Mouse (Mus musculus): ENCODE results near the gene Clasp1. TPM values are rescaled to one million over a fixed set of nuclear protein-coding genes. Genes with fewer than 3 reads are reported as not detected.

The Clasp1 gene
- polyA plus RNA-seq, 1 experiment = 10.9 TPM

DNA sequence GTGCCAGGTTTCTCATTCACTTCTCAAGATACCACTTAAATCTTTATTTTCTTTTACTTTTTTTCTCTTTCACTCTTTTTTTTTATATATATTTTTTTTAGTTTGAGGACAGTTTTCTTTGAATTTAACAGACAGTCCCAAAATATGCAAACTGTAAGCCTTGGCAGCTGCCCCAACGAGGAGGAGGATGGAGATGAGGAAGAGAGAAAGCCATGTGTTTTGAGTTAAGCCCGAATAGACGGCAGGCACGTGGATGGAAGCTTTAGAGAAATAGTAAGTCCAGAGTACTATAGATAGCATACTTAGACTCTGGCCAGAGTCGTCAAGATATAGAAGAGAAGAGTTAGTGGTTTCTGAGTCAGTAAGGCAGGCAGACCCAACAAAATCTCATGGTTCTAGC lies 11.1 kb upstream of the Clasp1 start:
- no peaks in the 10 kb centered on the region for H3K4me1 ChIP-seq (ENCODE audit: control insufficient read depth, insufficient read depth, insufficient read length, low read length)
- 62% methylated on average over 5 of the region's 5 CpGs for WGBS
- no peaks in the 10 kb centered on the region for H3K36me3 ChIP-seq (ENCODE audit: control insufficient read depth, insufficient read depth, low read length)
- no peaks in the 10 kb centered on the region for H3K27me3 ChIP-seq (ENCODE audit: control insufficient read depth, insufficient read depth, low read length)
- H3K4me3 ChIP-seq (ENCODE audit: low read depth, low read length) = no peak overlapping the region
- no peak for TF ChIP-seq CTCF (IDR thresholded peaks at IDR 0.05; ENCODE audit: extremely low read depth, insufficient read length, insufficient replicate concordance, low read depth, low read length)
- TF ChIP-seq POLR2A (IDR thresholded peaks at IDR 0.05; ENCODE audit: low read depth, low read length) = no peak
- H3K27ac ChIP-seq (ENCODE audit: insufficient read depth, low read depth, low read length) = no peak overlapping the region

DNA sequence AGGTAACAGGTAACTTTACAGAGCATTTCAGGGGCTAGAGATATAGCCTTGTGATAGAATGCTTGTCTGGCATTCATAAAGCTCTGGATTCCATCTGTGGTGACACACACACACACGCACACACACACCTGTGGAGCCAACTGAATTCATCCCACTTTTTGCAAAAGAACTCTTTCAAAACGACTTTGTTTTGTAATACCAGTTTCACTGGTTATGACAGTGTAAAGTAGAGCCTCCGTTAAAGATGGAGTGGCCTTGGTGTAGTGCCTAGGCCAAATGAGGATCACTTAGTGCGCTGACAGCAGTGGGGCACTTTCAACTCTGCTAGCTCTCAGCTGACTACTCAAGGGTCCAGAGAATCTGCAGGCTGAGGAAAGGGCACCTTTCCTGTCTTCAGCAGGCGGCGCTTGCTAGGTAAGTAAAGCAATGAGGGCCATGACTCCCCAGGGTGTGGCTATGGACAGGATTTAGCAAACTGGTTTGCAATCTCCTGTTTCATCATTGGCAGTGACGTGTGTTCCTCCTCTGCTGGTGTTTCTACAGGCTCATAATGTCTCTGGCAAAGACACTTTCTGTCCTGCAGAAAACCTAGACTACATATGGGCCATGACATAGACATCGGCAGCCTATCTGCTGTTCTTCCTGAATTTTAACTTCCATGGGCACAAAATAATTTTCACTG lies 8.6 kb upstream of the Clasp1 start:
- Histone ChIP-seq H3K4me1 (ENCODE audit: control insufficient read depth, insufficient read depth, insufficient read length, low read length) (no peaks in the 10 kb centered on the region), H3K27ac (ENCODE audit: insufficient read depth, low read depth, low read length) (no peak overlapping the region), H3K36me3 (ENCODE audit: control insufficient read depth, insufficient read depth, low read length) (no peaks in the 10 kb centered on the region), H3K27me3 (ENCODE audit: control insufficient read depth, insufficient read depth, low read length) (no peaks in the 10 kb centered on the region), H3K4me3 (ENCODE audit: low read depth, low read length) (no peak overlapping the region)
- WGBS = 72% methylated on average over 8 of the region's 8 CpGs
- TF ChIP-seq POLR2A (IDR thresholded peaks at IDR 0.05; ENCODE audit: low read depth, low read length) (no peak), CTCF (IDR thresholded peaks at IDR 0.05; ENCODE audit: extremely low read depth, insufficient read length, insufficient replicate concordance, low read depth, low read length) (no peak)

DNA sequence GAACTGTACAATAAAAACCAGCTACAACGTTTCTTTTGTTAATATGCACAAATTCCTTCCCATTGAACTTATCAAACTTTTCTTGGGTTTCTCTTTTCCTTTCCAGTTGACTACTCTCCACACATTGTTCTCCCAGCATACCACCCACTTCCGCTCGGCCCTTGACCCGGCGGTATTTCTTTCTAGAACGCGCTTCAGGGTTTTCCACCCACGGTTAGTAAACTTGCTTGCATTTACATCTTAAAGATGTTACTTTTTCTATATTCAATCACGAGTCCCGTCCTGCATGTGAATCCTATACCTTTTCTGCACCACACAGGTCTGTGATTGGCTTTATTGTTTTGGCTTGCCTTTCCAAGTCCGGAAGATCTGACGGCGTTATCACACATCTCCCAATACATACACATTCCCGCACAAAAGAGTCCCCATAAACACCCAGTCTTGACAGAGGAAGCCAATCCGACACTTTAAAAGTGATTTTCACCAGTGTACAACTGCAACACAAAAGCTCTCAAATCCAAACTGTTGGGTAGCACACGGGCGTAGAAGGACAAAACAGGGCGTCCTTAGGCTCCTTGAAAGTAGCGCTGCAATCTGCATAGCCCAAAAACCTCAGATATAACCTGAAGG lies 616 bp upstream of the Clasp1 start:
- TF ChIP-seq POLR2A (IDR thresholded peaks at IDR 0.05; ENCODE audit: low read depth, low read length) (no peak), CTCF (IDR thresholded peaks at IDR 0.05; ENCODE audit: extremely low read depth, insufficient read length, insufficient replicate concordance, low read depth, low read length) (no peak)
- peak overlapping the region; percentile 95 for H3K27ac ChIP-seq (ENCODE audit: insufficient read depth, low read depth, low read length)
- no peaks in the 10 kb centered on the region for H3K36me3 ChIP-seq (ENCODE audit: control insufficient read depth, insufficient read depth, low read length)
- H3K4me3 ChIP-seq (ENCODE audit: low read depth, low read length) = peak overlapping the region; percentile 89
- no peaks in the 10 kb centered on the region for H3K27me3 ChIP-seq (ENCODE audit: control insufficient read depth, insufficient read depth, low read length)
- no peaks in the 10 kb centered on the region; the same call in 1 of the 2 replicates for H3K4me1 ChIP-seq (ENCODE audit: control insufficient read depth, insufficient read depth, insufficient read length, low read length)
- WGBS = under 1% methylated on average over 19 of the region's 19 CpGs

DNA sequence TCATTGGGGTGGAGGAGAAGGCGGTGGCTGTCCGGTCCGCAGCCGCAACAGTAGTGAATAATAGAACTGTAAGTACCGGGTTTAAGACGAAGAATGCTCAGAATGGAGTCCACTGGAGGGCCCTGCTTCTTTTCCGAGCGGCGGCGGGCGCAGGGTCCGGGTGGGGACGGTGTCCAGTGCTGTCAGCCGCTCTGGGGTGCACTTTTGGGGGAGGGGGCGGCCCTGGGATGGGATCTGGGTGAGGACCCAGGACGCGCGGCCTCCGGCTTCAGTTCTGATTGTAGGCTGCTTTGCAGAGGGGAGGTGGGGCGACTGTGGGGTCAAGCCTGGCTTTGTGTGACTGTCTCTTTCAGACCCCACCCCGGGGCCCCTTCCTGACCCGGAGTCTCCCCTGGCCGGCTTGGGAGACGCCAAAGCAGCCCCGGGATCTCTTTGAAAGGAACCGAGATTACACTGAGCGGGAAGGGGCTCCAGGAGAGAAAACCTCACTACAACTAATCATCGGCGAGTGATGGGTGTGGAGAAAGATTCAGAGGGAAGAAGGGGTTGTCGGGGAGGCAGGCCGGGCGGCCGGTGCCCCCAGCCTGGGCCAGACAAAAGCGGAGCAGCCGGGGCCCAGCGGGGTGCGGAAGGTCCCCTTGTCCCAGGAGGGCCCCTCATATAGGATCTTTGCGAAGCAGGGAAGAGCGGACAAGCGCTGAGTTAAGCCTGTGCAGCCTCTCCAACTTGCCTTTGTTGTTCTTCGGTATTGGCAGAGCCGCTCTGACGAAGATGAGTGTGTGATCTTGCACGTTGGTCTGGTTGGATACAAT lies 802 bp downstream of the Clasp1 start:
- no peak for TF ChIP-seq CTCF (IDR thresholded peaks at IDR 0.05; ENCODE audit: extremely low read depth, insufficient read length, insufficient replicate concordance, low read depth, low read length)
- TF ChIP-seq POLR2A (IDR thresholded peaks at IDR 0.05; ENCODE audit: low read depth, low read length) = no peak
- Histone ChIP-seq H3K4me1 (ENCODE audit: control insufficient read depth, insufficient read depth, insufficient read length, low read length) (no peaks in the 10 kb centered on the region; the same call in 1 of the 2 replicates), H3K27me3 (ENCODE audit: control insufficient read depth, insufficient read depth, low read length) (no peaks in the 10 kb centered on the region), H3K36me3 (ENCODE audit: control insufficient read depth, insufficient read depth, low read length) (no peaks in the 10 kb centered on the region), H3K4me3 (ENCODE audit: low read depth, low read length) (peak overlapping the region; percentile 89), H3K27ac (ENCODE audit: insufficient read depth, low read depth, low read length) (peak overlapping the region; percentile 72)
- 1% methylated on average over 44 of the region's 44 CpGs for WGBS

DNA sequence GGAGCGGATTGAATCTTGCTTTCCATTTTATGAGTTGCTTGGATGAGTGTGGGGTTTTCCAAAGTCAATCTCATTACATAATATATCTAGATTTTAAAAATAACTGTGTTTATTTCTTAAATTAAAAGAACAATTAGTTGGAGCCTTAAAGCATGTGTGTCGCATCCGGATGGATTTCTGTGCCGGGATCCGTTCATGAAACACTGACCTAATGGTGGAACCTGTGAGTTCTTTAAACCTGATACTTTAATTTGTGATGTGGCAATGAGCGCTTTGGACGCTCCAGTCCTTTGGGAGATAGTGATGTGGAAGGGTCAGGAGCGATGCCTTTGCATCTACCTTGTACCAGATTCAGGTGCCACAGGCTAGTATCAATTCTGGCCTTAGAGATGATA lies 1.4 kb downstream of the Clasp1 start:
- WGBS = 19% methylated on average over 8 of the region's 8 CpGs
- H3K27ac ChIP-seq (ENCODE audit: insufficient read depth, low read depth, low read length) = no peak overlapping the region

GRCm38 (mm10) chr1:118390871-118391387 lies 2.1 kb downstream of the Clasp1 start:
- Histone ChIP-seq H3K27ac (ENCODE audit: insufficient read depth, low read depth, low read length) (no peak overlapping the region), H3K36me3 (ENCODE audit: control insufficient read depth, insufficient read depth, low read length) (no peaks in the 10 kb centered on the region; the same call in 1 of the 2 replicates), H3K4me1 (ENCODE audit: control insufficient read depth, insufficient read depth, insufficient read length, low read length) (no peaks in the 10 kb centered on the region; the same call in 1 of the 2 replicates), H3K27me3 (ENCODE audit: control insufficient read depth, insufficient read depth, low read length) (no peaks in the 10 kb centered on the region), H3K4me3 (ENCODE audit: low read depth, low read length) (no peak overlapping the region)
- 46% methylated on average over 2 of the region's 2 CpGs for WGBS
- TF ChIP-seq POLR2A (IDR thresholded peaks at IDR 0.05; ENCODE audit: low read depth, low read length) (no peak), CTCF (IDR thresholded peaks at IDR 0.05; ENCODE audit: extremely low read depth, insufficient read length, insufficient replicate concordance, low read depth, low read length) (no peak)

More for the DNA sequence above, 1.4 kb downstream of the Clasp1 start:
- H3K4me3 ChIP-seq (ENCODE audit: low read depth, low read length) = peak overlapping the region; percentile 89
- H3K36me3 ChIP-seq (ENCODE audit: control insufficient read depth, insufficient read depth, low read length) = no peaks in the 10 kb centered on the region
- H3K4me1 ChIP-seq (ENCODE audit: control insufficient read depth, insufficient read depth, insufficient read length, low read length) = no peaks in the 10 kb centered on the region; the same call in 1 of the 2 replicates
- no peaks in the 10 kb centered on the region for H3K27me3 ChIP-seq (ENCODE audit: control insufficient read depth, insufficient read depth, low read length)
- TF ChIP-seq POLR2A (IDR thresholded peaks at IDR 0.05; ENCODE audit: low read depth, low read length) (no peak), CTCF (IDR thresholded peaks at IDR 0.05; ENCODE audit: extremely low read depth, insufficient read length, insufficient replicate concordance, low read depth, low read length) (no peak)

Data from small intestine, adult 2 months (tissue).